Mouse (Mus musculus) adrenal gland, postnatal 36 days (tissue): ENCODE data around the gene Rpn2. TPM values are rescaled to one million over a fixed set of nuclear protein-coding genes. Genes with fewer than 3 reads are reported as not detected.

Experiments
- DNase-seq, 2 experiments: peaks; one replicate each; pipeline ENCODE4 v3.0.0; 2021; ENCODE audit warnings: mixed read lengths in 1 of 2
- total RNA-seq, 2 experiments: library from RNA; stranded (reverse); gene quantifications; 2 replicates each; pipeline ENCODE4 v1.2.3; 2021

Gene Rpn2
- total RNA-seq, 2 experiments from 2014 or later: 276 to 279 TPM

- DNase-seq: no peak
These were observed 70.4 kb downstream of the Rpn2 start for GRCm38 (mm10) chr2:157349121-157349778.

DNA sequence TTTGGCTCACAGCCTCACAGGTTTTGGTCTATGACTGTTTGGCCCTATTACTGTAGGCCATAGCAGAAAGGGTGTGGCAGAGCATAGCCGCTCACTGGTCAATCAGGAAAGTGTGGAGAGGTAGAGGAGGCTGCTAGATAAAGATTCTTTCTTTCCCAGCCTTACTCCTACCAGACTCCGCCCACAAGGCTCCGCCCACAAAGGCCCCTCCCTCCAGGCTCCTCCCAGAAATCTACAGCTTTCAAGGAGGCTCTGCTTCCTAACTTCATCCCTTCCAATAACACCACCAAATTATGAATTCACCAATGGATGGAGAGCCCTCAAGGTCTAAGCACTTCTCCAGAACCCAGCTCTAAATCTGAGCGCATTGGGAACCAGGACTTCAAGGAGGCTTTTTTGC is 74.4 kb downstream of the Rpn2 start:
- no peak for DNase-seq

- DNase-seq: no peak
These were observed 75.3 kb downstream of the Rpn2 start for GRCm38 (mm10) chr2:157354106-157354505.

DNA sequence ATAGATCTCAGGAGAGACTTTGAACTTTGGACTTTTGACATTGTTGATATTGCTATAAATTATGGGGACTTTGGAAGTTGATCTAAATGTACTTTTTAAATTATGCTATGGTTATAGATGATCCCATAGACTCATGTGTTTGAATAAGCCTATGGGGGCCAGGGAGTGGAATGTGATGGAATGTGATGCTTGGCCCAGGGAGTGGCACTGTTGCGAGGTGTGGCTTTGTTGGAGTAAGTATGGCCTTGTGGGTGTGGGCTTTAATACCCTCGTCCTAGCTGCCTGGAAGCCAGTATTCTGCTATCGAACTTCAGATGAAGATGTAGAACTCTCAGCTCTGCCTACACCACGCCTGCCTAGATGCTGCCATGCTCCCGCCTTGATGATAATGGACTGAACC is 81.2 kb downstream of the Rpn2 start:
- DNase-seq: no peak

- DNase-seq: no peak
These were observed 84.2 kb downstream of the Rpn2 start for GRCm38 (mm10) chr2:157363031-157363430.

DNA sequence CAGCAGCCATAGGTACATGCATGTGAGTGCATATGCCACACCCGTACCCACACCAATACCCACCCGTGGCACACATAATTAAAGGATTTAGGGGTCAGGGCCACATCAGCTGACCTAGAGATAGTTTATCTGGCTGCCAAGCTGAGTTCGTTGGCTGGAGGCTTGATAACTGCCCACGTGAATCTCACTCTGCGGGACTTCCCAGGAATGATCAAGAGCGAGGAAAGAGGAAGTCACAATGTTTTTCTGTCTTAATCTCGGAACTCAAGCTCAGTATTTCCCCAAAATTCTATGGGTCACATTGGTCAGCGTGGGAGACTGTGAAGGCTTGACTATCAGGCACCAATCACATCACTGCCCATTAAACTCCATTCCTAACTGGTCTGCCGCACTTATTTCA is 87.9 kb downstream of the Rpn2 start:
- no peak for DNase-seq

- DNase-seq: peak; percentile 97 to 98
These were observed 88.5 kb downstream of the Rpn2 start, which contains the start of gene Manbal for GRCm38 (mm10) chr2:157367184-157367893. TSS of gene Manbal (plus strand) at chr2:157367594.

DNA sequence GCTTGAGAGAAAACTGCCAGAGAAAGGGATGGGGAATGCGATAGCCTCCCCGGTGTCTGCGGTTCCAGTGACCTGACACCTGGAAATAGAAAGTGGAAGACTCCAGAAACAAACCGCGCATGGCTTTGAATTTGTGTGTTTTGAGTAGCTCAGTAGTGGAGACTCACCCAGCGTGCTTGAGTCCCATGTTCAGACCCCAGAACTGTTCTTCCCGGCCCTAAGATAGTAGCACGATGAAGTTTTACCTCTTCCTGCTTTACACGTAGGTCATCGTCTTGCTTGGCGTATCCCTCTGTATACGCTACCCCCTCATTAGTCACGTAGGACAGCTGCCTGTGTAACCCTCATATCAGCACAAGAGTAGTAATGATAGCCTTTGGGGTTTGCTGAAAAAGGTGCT is 89.2 kb downstream of the Rpn2 start:
- DNase-seq: no peak

- DNase-seq: no peak
These were observed 92.9 kb downstream of the Rpn2 start for GRCm38 (mm10) chr2:157371696-157372095.

DNA sequence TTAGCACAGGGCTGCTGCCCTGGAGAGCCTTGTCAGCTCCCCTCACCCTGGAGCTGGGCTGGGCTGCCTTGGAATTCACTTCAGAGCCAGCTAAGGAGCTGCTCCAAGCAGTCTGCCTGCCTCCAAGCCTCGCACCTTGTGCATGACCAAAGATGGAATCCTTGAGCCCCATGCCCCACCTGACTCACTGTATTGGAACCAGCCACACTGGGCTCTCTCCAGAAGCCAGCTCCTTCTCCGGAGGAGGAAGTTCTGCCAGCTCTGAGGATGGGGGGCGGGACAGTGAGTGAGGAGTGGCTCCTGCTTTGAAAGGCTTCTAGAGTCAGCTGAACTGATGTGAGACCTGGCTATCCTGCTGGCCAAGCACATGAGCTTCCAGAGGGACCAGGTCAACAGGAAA is 94.9 kb downstream of the Rpn2 start:
- DNase-seq: no peak

DNA sequence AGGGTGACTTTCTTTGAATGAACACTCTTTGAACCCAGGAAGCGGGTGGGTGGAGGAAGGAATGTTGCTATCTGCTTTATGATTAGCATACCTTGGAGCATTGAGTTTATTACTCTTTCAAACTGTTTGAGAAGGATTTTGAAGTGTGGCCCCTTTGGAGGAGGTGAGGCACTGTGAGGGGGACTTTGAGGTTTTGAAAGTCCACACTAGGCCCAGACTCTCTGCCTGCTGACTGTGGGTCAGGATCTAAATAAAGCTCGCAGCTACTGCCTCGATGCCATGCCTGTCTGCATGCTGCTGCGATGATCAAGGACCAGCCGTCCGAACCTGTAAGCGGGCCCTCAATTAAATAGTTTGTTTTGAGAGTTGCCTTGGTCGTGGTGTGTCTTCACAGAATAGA is 96.2 kb downstream of the Rpn2 start:
- no peak for DNase-seq

Other genes starting within 250 kb of the Rpn2 start
- gene Soga1, start 199.8 kb upstream of the Rpn2 start, total RNA-seq: 10 to 100 TPM; 36.3 to 38.7 TPM
- not detected for gene Tldc2, start 192.0 kb upstream of the Rpn2 start, total RNA-seq
- 10 to 100 TPM; 22.5 to 25.4 TPM for gene Samhd1, start 143.8 kb upstream of the Rpn2 start, total RNA-seq
- gene Rbl1, start 74.5 kb upstream of the Rpn2 start, total RNA-seq: 1 to 10 TPM; 5.7 to 5.9 TPM
- gene Mroh8, start 532 bp downstream of the Rpn2 start, total RNA-seq: under 1 TPM; 0.26 to 0.43 TPM
- not detected for gene Ghrh, start 68.5 kb downstream of the Rpn2 start, total RNA-seq
- gene Manbal, start 88.6 kb downstream of the Rpn2 start, total RNA-seq: 10 to 100 TPM; 31.6 to 34.1 TPM
- gene Src, start 139.4 kb downstream of the Rpn2 start, total RNA-seq: 10 to 100 TPM; 17.7 to 18.0 TPM